Mouse (Mus musculus) myocyte (in vitro differentiated cells): ENCODE results near the gene 2810021J22Rik. TPM values are rescaled to one million over a fixed set of nuclear protein-coding genes. Genes with fewer than 3 reads are reported as not detected.

Experiments used
- H3K27me3 ChIP-seq: one replicate; pipeline ENCODE4 v1.6.1; 2011; ENCODE audit not compliant: control insufficient read depth, insufficient read depth, insufficient read length
- H3K36me3 ChIP-seq: one replicate; pipeline ENCODE4 v1.6.1; 2011; ENCODE audit not compliant: control insufficient read depth, insufficient read depth
- H3K4me2 ChIP-seq: one replicate; pipeline ENCODE4 v1.6.1; 2011; ENCODE audit warnings: low read depth, control low read depth
- H3K4me3 ChIP-seq: one replicate; pipeline ENCODE4 v1.5.1; 2011; ENCODE audit warnings: mild to moderate bottlenecking, control low read depth, moderate library complexity
- H3K79me2 ChIP-seq: one replicate; pipeline ENCODE4 v1.6.1; 2011; ENCODE audit not compliant: control insufficient read depth, insufficient read depth
- H3ac ChIP-seq: one replicate; pipeline ENCODE4 v1.6.1; 2011; ENCODE audit not compliant: control insufficient read depth, insufficient read length
- CEBPB ChIP-seq: IDR thresholded peaks from 2 replicates; pipeline ENCODE4 v1.6.1; 2011; ENCODE audit warnings: mild to moderate bottlenecking, moderate library complexity; ENCODE audit not compliant: poor library complexity, insufficient read depth, severe bottlenecking
- E2F4 ChIP-seq: IDR thresholded peaks from one replicate; pipeline ENCODE4 v1.6.1; 2011; ENCODE audit warnings: mild to moderate bottlenecking, control low read depth, moderate library complexity; ENCODE audit not compliant: insufficient read depth
- MAX ChIP-seq: IDR thresholded peaks from one replicate; pipeline ENCODE4 v1.6.1; 2011; ENCODE audit warnings: low read depth, mild to moderate bottlenecking, control low read depth
- MYOD1 ChIP-seq, 3 experiments: IDR thresholded peaks; one replicate each; pipeline ENCODE4 v1.6.1; 2011; ENCODE audit warnings: control low read depth in 2 of 3, low read depth in 2 of 3, mild to moderate bottlenecking in 2 of 3, moderate library complexity in 1 of 3; ENCODE audit not compliant: insufficient read length in 2 of 3, control insufficient read depth in 1 of 3
- MYOG ChIP-seq, 3 experiments: IDR thresholded peaks; one replicate each; pipeline ENCODE4 v1.6.1; 2011; ENCODE audit warnings: control low read depth in 2 of 3, low read depth in 2 of 3, mild to moderate bottlenecking in 2 of 3; ENCODE audit not compliant: insufficient read length in 2 of 3, control insufficient read depth in 1 of 3, insufficient read depth in 1 of 3
- POLR2A ChIP-seq: IDR thresholded peaks from one replicate; pipeline ENCODE4 v1.6.1; 2011; ENCODE audit warnings: low read depth, mild to moderate bottlenecking, control low read depth, moderate library complexity; ENCODE audit not compliant: insufficient read length
- POLR2AphosphoS2 ChIP-seq: IDR thresholded peaks from one replicate; pipeline ENCODE4 v1.6.1; 2011; ENCODE audit warnings: low read depth, control low read depth; ENCODE audit not compliant: insufficient read length
- REST ChIP-seq: IDR thresholded peaks from one replicate; pipeline ENCODE4 v1.6.1; 2011; ENCODE audit warnings: mild to moderate bottlenecking, control low read depth, moderate library complexity; ENCODE audit not compliant: insufficient read depth, insufficient read length
- SRF ChIP-seq: IDR thresholded peaks from one replicate; pipeline ENCODE4 v1.6.1; 2011; ENCODE audit warnings: low read depth; ENCODE audit not compliant: control insufficient read depth, insufficient read length
- TCF12 ChIP-seq: IDR thresholded peaks from one replicate; pipeline ENCODE4 v1.6.1; 2011; ENCODE audit warnings: mild to moderate bottlenecking, control low read depth; ENCODE audit not compliant: poor library complexity, insufficient read depth, severe bottlenecking
- TCF3 ChIP-seq: IDR thresholded peaks from one replicate; pipeline ENCODE4 v1.6.1; 2011; ENCODE audit warnings: low read depth, control low read depth; ENCODE audit not compliant: insufficient read length
- USF1 ChIP-seq: IDR thresholded peaks from one replicate; pipeline ENCODE4 v1.6.1; 2011; ENCODE audit warnings: low read depth, mild to moderate bottlenecking, control low read depth, moderate library complexity
- polyA plus RNA-seq: library from polyadenylated mRNA; unstranded; fragments of >200 nt; fragmentation: generic; extraction: Trizol; gene quantifications from one replicate; pipeline ENCODE4 v1.2.1, GENCODE M21; 2012; ENCODE audit warnings: missing spikeins

Gene 2810021J22Rik
- polyA plus RNA-seq, 1 experiment, result 2.5 TPM

DNA sequence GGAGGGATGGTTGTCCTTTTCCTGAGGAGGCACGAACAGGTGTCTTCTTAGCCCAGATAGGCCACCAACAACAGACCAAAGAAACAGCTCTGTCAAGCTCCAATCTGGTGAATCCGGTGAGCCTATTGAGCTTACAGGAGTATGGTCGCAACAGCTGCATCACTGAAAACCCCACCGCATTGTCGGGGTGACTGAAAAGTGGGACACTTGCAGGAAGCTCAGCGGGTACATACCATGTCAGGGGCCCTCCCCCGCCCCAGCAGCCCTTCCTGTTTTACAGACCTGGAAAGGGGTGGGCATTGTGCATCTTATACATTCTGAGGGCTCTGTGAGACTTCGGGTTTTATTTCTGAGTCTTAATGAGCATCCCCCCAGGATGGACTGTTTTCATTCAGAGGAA, 16.7 kb downstream of the 2810021J22Rik start:
- Histone ChIP-seq H3K36me3 (peaks cover 3% of the 10 kb centered on the region), H3K79me2 (no peaks in the 10 kb centered on the region), H3K27me3 (no peaks in the 10 kb centered on the region), H3K4me2 (no peak overlapping the region), H3ac (no peak overlapping the region), H3K4me3 (no peak overlapping the region)
- TF ChIP-seq MAX, result no peak
- TF ChIP-seq USF1, result no peak
- no peak for TF ChIP-seq POLR2A
- TF ChIP-seq TCF3, result no peak
- no peak for TF ChIP-seq REST
- TF ChIP-seq POLR2AphosphoS2, result no peak
- no peak for TF ChIP-seq MYOD1 (IDR thresholded peaks at IDR 0.05; ENCODE audit: control insufficient read depth in 1 of 3, insufficient read length in 2 of 3, low read depth in 2 of 3)
- TF ChIP-seq CEBPB, result no peak
- TF ChIP-seq E2F4, result no peak
- no peak for TF ChIP-seq MYOG (IDR thresholded peaks at IDR 0.05; ENCODE audit: control insufficient read depth in 1 of 3, insufficient read depth in 1 of 3, insufficient read length in 2 of 3, low read depth in 2 of 3)
- no peak for TF ChIP-seq SRF
- TF ChIP-seq TCF12, result no peak

GRCm38 (mm10) chr11:58890511-58890910, 23.5 kb downstream of the 2810021J22Rik start:
- H3K4me2 ChIP-seq, result no peak overlapping the region
- H3K4me3 ChIP-seq, result no peak overlapping the region
- no peaks in the 10 kb centered on the region for H3K79me2 ChIP-seq
- H3K27me3 ChIP-seq, result no peaks in the 10 kb centered on the region
- no peak for TF ChIP-seq MAX
- no peak for TF ChIP-seq TCF12
- no peak for TF ChIP-seq MYOG (IDR thresholded peaks at IDR 0.05; ENCODE audit: control insufficient read depth in 1 of 3, insufficient read depth in 1 of 3, insufficient read length in 2 of 3, low read depth in 2 of 3)
- no peak for TF ChIP-seq E2F4
- H3ac ChIP-seq, result no peak overlapping the region
- H3K36me3 ChIP-seq, result peaks cover 21% of the 10 kb centered on the region

DNA sequence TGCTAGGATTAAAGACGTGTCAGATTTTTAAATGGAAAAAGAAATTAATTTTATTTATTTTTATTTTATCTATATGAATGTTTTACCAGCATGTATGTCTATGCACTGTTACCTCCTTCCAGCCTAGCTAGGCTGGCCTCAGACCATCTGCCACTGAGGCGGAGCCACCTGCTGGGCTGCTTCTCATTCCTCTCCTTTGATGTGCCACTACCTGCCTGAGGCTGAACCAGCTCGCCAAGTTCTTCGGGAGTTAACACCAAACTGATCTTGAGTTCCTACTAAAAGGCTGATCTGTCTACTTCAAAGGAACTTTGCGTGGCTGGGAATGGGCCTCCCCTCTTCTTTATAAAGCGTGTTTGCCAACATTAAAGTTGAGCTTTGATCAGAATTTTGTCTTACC, 27.4 kb downstream of the 2810021J22Rik start:
- H3ac ChIP-seq, result no peak overlapping the region
- no peaks in the 10 kb centered on the region for H3K27me3 ChIP-seq
- TF ChIP-seq POLR2A, result no peak
- no peak for TF ChIP-seq MYOD1 (IDR thresholded peaks at IDR 0.05; ENCODE audit: control insufficient read depth in 1 of 3, insufficient read length in 2 of 3, low read depth in 2 of 3)
- H3K79me2 ChIP-seq, result no peaks in the 10 kb centered on the region
- H3K36me3 ChIP-seq, result peaks cover 25% of the 10 kb centered on the region
- no peak overlapping the region for H3K4me3 ChIP-seq
- no peak overlapping the region for H3K4me2 ChIP-seq

- no peak for TF ChIP-seq TCF12
- TF ChIP-seq CEBPB, result no peak
- no peak for TF ChIP-seq POLR2A
- no peak for TF ChIP-seq MYOD1 (IDR thresholded peaks at IDR 0.05; ENCODE audit: control insufficient read depth in 1 of 3, insufficient read length in 2 of 3, low read depth in 2 of 3)
- no peak for TF ChIP-seq USF1
- no peak for TF ChIP-seq MAX
- no peak for TF ChIP-seq E2F4
- TF ChIP-seq TCF3, result no peak
- TF ChIP-seq SRF, result no peak
- Histone ChIP-seq H3K4me3 (no peak overlapping the region), H3K36me3 (peaks cover 5% of the 10 kb centered on the region), H3K79me2 (no peaks in the 10 kb centered on the region), H3K27me3 (no peaks in the 10 kb centered on the region), H3ac (no peak overlapping the region), H3K4me2 (no peak overlapping the region)
Measured at GRCm38 (mm10) chr11:58897485-58897884, 30.5 kb downstream of the 2810021J22Rik start.

DNA sequence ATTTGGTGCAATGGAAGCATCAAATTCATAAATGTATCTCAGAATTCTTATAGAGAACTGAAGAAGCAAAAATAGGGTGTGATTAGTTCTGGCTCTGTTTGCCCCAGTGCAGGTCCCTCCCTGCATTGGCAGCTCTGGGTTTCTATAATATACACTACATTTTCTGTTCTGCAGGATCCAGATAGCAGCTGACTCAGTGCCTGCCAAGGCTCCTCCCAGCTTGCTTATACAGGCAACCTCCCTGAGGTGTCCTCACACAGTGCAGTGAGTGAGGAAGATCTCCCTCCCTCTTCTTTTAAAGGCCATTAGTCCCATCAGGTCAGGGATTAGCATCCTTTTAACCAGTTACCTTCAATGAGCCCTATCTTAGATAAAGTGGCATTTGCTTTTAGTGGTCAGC, 34.1 kb downstream of the 2810021J22Rik start:
- no peak overlapping the region for H3K4me2 ChIP-seq
- H3K4me3 ChIP-seq, result no peak overlapping the region
- no peaks in the 10 kb centered on the region for H3K27me3 ChIP-seq
- H3ac ChIP-seq, result no peak overlapping the region
- H3K79me2 ChIP-seq, result peaks cover 8% of the 10 kb centered on the region
- H3K36me3 ChIP-seq, result peaks cover 5% of the 10 kb centered on the region
- TF ChIP-seq E2F4 (no peak), MYOD1 (IDR thresholded peaks at IDR 0.05; ENCODE audit: control insufficient read depth in 1 of 3, insufficient read length in 2 of 3, low read depth in 2 of 3) (no peak), MAX (no peak), CEBPB (no peak), MYOG (IDR thresholded peaks at IDR 0.05; ENCODE audit: control insufficient read depth in 1 of 3, insufficient read depth in 1 of 3, insufficient read length in 2 of 3, low read depth in 2 of 3) (no peak), TCF3 (no peak), TCF12 (no peak), REST (no peak), POLR2AphosphoS2 (no peak), USF1 (no peak), POLR2A (no peak), SRF (no peak)
